Mouse (Mus musculus) bone marrow, adult 2 months (tissue): ENCODE results near the gene Fbxl21.

Experiments
- CTCF ChIP-seq: fragments of 200-500 bp; IDR thresholded peaks from 2 replicates; pipeline ENCODE4 v1.5.1; 2011; ENCODE audit warnings: low read length, control low read depth; ENCODE audit not compliant: control insufficient read depth, insufficient read depth
- POLR2A ChIP-seq: fragments of 200-500 bp; IDR thresholded peaks from 2 replicates; pipeline ENCODE4 v1.6.1; 2011; ENCODE audit warnings: low read depth, mild to moderate bottlenecking, control low read depth, low read length, borderline replicate concordance; ENCODE audit not compliant: control insufficient read depth

GRCm38 (mm10) chr13:56566336-56566735, 44.1 kb downstream of the Fbxl21 start:
- TF ChIP-seq CTCF (no peak), POLR2A (no peak)
